Mouse (Mus musculus) heart, adult 8-10 months (tissue): ENCODE data around the gene Cul3. TPM values are rescaled to one million over a fixed set of nuclear protein-coding genes. Genes with fewer than 3 reads are reported as not detected.

Source experiments
- DNase-seq: peaks from one replicate; pipeline ENCODE4 v3.0.0; 2022; ENCODE audit warnings: low spot score
- total RNA-seq, 4 experiments: library from RNA; stranded (reverse); gene quantifications; 2 replicates each; pipeline ENCODE4 v1.2.4; 2022

Cul3 gene
- total RNA-seq, 4 experiments from 2014 or later = 118 to 167 (median 129) TPM

GRCm38 (mm10) chr1:80315533-80316045, 24.7 kb downstream of the Cul3 start:
- DNase-seq = no peak

- DNase-seq = no peak
Measured at GRCm38 (mm10) chr1:80293307-80293706, 47.0 kb downstream of the Cul3 start.

- no peak for DNase-seq
Measured at GRCm38 (mm10) chr1:80278731-80279130, 61.5 kb downstream of the Cul3 start.

- no peak for DNase-seq
Measured at GRCm38 (mm10) chr1:80260443-80260842, 79.8 kb downstream of the Cul3 start.

GRCm38 (mm10) chr1:80258632-80259031, 81.6 kb downstream of the Cul3 start:
- DNase-seq = no peak

- no peak for DNase-seq
Measured at GRCm38 (mm10) chr1:80253309-80253708, 87.0 kb downstream of the Cul3 start.

GRCm38 (mm10) chr1:80250247-80250646, 90.0 kb downstream of the Cul3 start:
- no peak for DNase-seq

GRCm38 (mm10) chr1:80247131-80247530, 93.1 kb downstream of the Cul3 start:
- DNase-seq = no peak

- no peak for DNase-seq
Measured at GRCm38 (mm10) chr1:80244123-80244522, 96.2 kb downstream of the Cul3 start.

- no peak for DNase-seq
Measured at GRCm38 (mm10) chr1:80241579-80241978, 98.7 kb downstream of the Cul3 start.

GRCm38 (mm10) chr1:80240017-80240660, 100.1 kb downstream of the Cul3 start:
- DNase-seq = no peak

GRCm38 (mm10) chr1:80239481-80239880, 100.8 kb downstream of the Cul3 start:
- no peak for DNase-seq

GRCm38 (mm10) chr1:80236951-80237702, 103.2 kb downstream of the Cul3 start:
- no peak for DNase-seq

- DNase-seq = no peak
Measured at GRCm38 (mm10) chr1:80236126-80236525, 104.2 kb downstream of the Cul3 start.

GRCm38 (mm10) chr1:80230612-80231011, 109.7 kb downstream of the Cul3 start:
- DNase-seq = no peak

- no peak for DNase-seq
Measured at GRCm38 (mm10) chr1:80224839-80225412, 115.4 kb downstream of the Cul3 start.

GRCm38 (mm10) chr1:80221151-80221550, 119.1 kb downstream of the Cul3 start:
- DNase-seq = peak; percentile 39

GRCm38 (mm10) chr1:80218268-80218667, 122.0 kb downstream of the Cul3 start, which contains the start of gene Fam124b:
Gene Fam124b, minus strand, starts transcription at chr1:80218473.
- peak; percentile 83 for DNase-seq
